Mouse (Mus musculus) testis, adult 10 weeks (tissue): Measurements from ENCODE around the gene Lrp1. TPM values are rescaled to one million over a fixed set of nuclear protein-coding genes. Genes with fewer than 3 reads are reported as not detected.

Experiments used
- polyA plus RNA-seq: library from polyadenylated mRNA; stranded (reverse); fragments of 350-450 nt; fragmentation: Illumina TruSeq; extraction: RNeasy Lipid Tissue Mini Kit (QIAGEN cat#74804); gene quantifications from one replicate; pipeline ENCODE4 v1.2.3, GENCODE M21; 2014; ENCODE audit warnings: low read depth, low replicate concordance

Gene Lrp1
- 0.77 TPM for polyA plus RNA-seq

GRCm38 (mm10) chr10:127620406-127621190, at the start of gene Lrp1:
Lrp1 (minus strand) TSS chr10:127621148.

GRCm38 (mm10) chr10:127668093-127669050, 47.4 kb upstream of the Lrp1 start, which contains the start of gene Nab2:
Nab2 (minus strand) TSS chr10:127668568.

GRCm38 (mm10) chr10:127666501-127667268, 45.7 kb upstream of the Lrp1 start, which contains the start of gene Nemp1:
Nemp1 (plus strand) TSS chr10:127666901.

GRCm38 (mm10) chr10:127642772-127643552, 22.0 kb upstream of the Lrp1 start, which contains the start of gene Stat6:
Stat6 (plus strand) TSS chr10:127642986.

GRCm38 (mm10) chr10:127534036-127534928, 86.7 kb downstream of the Lrp1 start, which contains the start of gene Nxph4:
Nxph4 (minus strand) TSS chr10:127534559.

GRCm38 (mm10) chr10:127522088-127522581, 98.8 kb downstream of the Lrp1 start, which contains the start of gene Shmt2:
Shmt2 (minus strand) TSS chr10:127522444.

GRCm38 (mm10) chr10:127514764-127515163, 106.2 kb downstream of the Lrp1 start, which contains the start of gene Ndufa4l2:
Ndufa4l2 (plus strand) TSS chr10:127514967.

GRCm38 (mm10) chr10:127500894-127501893, 119.8 kb downstream of the Lrp1 start, which contains the start of gene Stac3:
Stac3 (plus strand) TSS chr10:127501686.

Other genes starting within 250 kb of the Lrp1 start
- 121 TPM for gene R3hdm2, start 240.8 kb downstream of the Lrp1 start, polyA plus RNA-seq
- gene Stac3, start 119.5 kb downstream of the Lrp1 start, polyA plus RNA-seq: not detected
- gene Ndufa4l2, start 106.2 kb downstream of the Lrp1 start, polyA plus RNA-seq: 10.5 TPM
- 0.81 TPM for gene Shmt2, start 98.7 kb downstream of the Lrp1 start, polyA plus RNA-seq
- gene Nxph4, start 86.6 kb downstream of the Lrp1 start, polyA plus RNA-seq: not detected
- 1.3 TPM for gene Stat6, start 21.8 kb upstream of the Lrp1 start, polyA plus RNA-seq
- 76.1 TPM for gene Nemp1, start 45.8 kb upstream of the Lrp1 start, polyA plus RNA-seq
- gene Nab2, start 47.4 kb upstream of the Lrp1 start, polyA plus RNA-seq: 2.2 TPM
- 2.4 TPM for gene Myo1a, start 84.0 kb upstream of the Lrp1 start, polyA plus RNA-seq
- gene Tac2, start 103.3 kb upstream of the Lrp1 start, polyA plus RNA-seq: not detected
- gene Zbtb39, start 118.4 kb upstream of the Lrp1 start, polyA plus RNA-seq: 2.0 TPM
- gene Gpr182, start 130.6 kb upstream of the Lrp1 start, polyA plus RNA-seq: 0.13 TPM
- gene Rdh1, start 138.6 kb upstream of the Lrp1 start, polyA plus RNA-seq: 0.04 TPM
- gene Rdh16f1, start 138.6 kb upstream of the Lrp1 start, polyA plus RNA-seq: not detected
- gene Rdh9, start 155.2 kb upstream of the Lrp1 start, polyA plus RNA-seq: 0.45 TPM
- 0.13 TPM for gene Rdh16, start 180.0 kb upstream of the Lrp1 start, polyA plus RNA-seq
- gene Rdh19, start 228.8 kb upstream of the Lrp1 start, polyA plus RNA-seq: not detected
- gene Rdh16f2, start 245.3 kb upstream of the Lrp1 start, polyA plus RNA-seq: not detected